Comparison of ENCODE assay signal across 18 mouse cellular contexts in the genomic region with DNA sequence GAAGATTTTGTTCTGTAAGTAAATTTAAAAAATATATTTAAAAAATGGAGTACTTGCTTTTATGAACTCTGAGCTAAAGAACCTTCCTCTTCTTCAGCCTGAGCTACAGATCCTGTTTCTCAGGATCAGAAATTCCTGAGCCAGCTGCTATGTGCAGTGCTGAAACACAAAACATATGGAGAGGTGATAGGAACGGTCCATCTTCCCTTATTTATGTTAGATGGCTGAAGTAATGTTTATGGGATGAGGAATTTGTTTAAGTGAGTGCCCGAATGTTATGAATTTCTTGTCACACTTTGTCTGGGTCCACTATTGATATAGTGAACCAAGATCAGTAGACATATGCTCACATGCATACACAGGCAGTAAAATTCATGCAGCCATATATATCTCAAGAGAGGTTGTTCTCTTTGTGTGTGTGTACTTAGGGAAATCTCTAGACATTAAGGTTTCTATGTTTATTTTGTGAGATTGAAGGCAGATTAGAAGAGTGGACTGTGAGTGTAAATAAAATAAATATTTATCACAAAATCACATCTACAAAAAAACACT.
DNase-seq lines count a peak whose midpoint lies in the region; ATAC-seq and TF ChIP-seq lines count a peak whose summit lies in the region.
"Had no signal": no experiment of that assay in that cellular context is flagged by ENCODE, and none has a peak within 500 bp of the region (broad histone marks: within the 10 kb centered on the region; RNA-seq: fewer than 3 reads in every experiment).

No protein-coding gene starts in this region.

- H3K4me2 ChIP-seq in lung, embryonic 14.5 days, result no peak overlapping the region
- H3K4me2 ChIP-seq in stomach, embryonic 15.5 days, result no peak overlapping the region
- H3K4me2 ChIP-seq: embryonic facial prominence, embryonic 13.5 days; forebrain, embryonic 13.5 days; heart, embryonic 12.5 days; hindbrain, embryonic 14.5 days had no signal

- H3K27ac ChIP-seq in lung, embryonic 14.5 days (ENCODE audit: low read depth), result no peak overlapping the region
- H3K27ac ChIP-seq in stomach, embryonic 15.5 days, result no peak overlapping the region
- H3K27ac ChIP-seq: embryonic facial prominence, embryonic 13.5 days; forebrain, embryonic 13.5 days; hindbrain, embryonic 10.5 days; hindbrain, embryonic 14.5 days had no signal

- 24% methylated on average over 2 of the region's 2 CpGs for WGBS in lung, embryonic 14.5 days
- 31% methylated on average over 2 of the region's 2 CpGs for WGBS in stomach, embryonic 15.5 days

- DNase-seq in lung, embryonic 14.5 days, result peak; percentile 89
- DNase-seq in lung, postnatal 10 days, result no peak
- peak; percentile 30 for DNase-seq in embryo, embryonic 10.5 days (ENCODE audit: low spot score)
- DNase-seq in embryo, embryonic 11 days, result peak; percentile 18
- DNase-seq in cerebellum, postnatal 14 days, result no peak
- DNase-seq: adrenal gland, adult 8-10 months; adrenal gland, postnatal 36 days; cerebellum, adult 2 months; cerebellum, postnatal 10 days; forebrain, postnatal 0 days; gastrocnemius, postnatal 25 days had no signal

- no peak overlapping the region for H3K4me3 ChIP-seq in lung, embryonic 14.5 days (ENCODE audit: low read depth, low read length)
- no peak overlapping the region for H3K4me3 ChIP-seq in stomach, embryonic 15.5 days (replicated peaks)
- H3K4me3 ChIP-seq: embryonic facial prominence, embryonic 13.5 days; forebrain, embryonic 13.5 days; heart, embryonic 12.5 days; hindbrain, embryonic 10.5 days had no signal

- no peak overlapping the region for H3K9ac ChIP-seq in lung, embryonic 14.5 days
- no peak overlapping the region for H3K9ac ChIP-seq in stomach, embryonic 15.5 days
- H3K9ac ChIP-seq: embryonic facial prominence, embryonic 13.5 days; forebrain, embryonic 13.5 days; forebrain, postnatal 0 days; heart, embryonic 12.5 days; hindbrain, embryonic 14.5 days had no signal

- no peaks in the 10 kb centered on the region for H3K27me3 ChIP-seq in lung, embryonic 14.5 days (ENCODE audit: insufficient read depth, low read length)
- H3K27me3 ChIP-seq in stomach, embryonic 15.5 days (replicated peaks), result no peaks in the 10 kb centered on the region
- H3K27me3 ChIP-seq: embryonic facial prominence, embryonic 13.5 days; forebrain, embryonic 13.5 days; heart, embryonic 12.5 days had no signal

- H3K9me3 ChIP-seq in lung, embryonic 14.5 days (ENCODE audit: low read depth, low read length), result no peaks in the 10 kb centered on the region
- no peaks in the 10 kb centered on the region for H3K9me3 ChIP-seq in stomach, embryonic 15.5 days
- H3K9me3 ChIP-seq: embryonic facial prominence, embryonic 13.5 days; forebrain, embryonic 13.5 days; heart, embryonic 12.5 days; hindbrain, embryonic 10.5 days had no signal

- H3K36me3 ChIP-seq in lung, embryonic 14.5 days (ENCODE audit: insufficient read depth), result no peaks in the 10 kb centered on the region
- no peaks in the 10 kb centered on the region for H3K36me3 ChIP-seq in stomach, embryonic 15.5 days
- H3K36me3 ChIP-seq: embryonic facial prominence, embryonic 13.5 days; heart, embryonic 12.5 days; hindbrain, embryonic 10.5 days had no signal

- TF ChIP-seq CTCF in lung, embryonic 14.5 days (IDR thresholded peaks at IDR 0.05; ENCODE audit: low read depth), result no peak

- ATAC-seq in lung, embryonic 14.5 days (ENCODE audit: insufficient read depth), result peak; percentile 98
- peak; percentile 77 for ATAC-seq in stomach, embryonic 15.5 days (ENCODE audit: insufficient read depth, low FRiP score, low read depth)
- ATAC-seq in erythroid progenitor cell, adult 5-6 weeks (replicated peaks; ENCODE audit: low FRiP score, poor library complexity, severe bottlenecking), result no peak
- ATAC-seq: forebrain, embryonic 13.5 days; forebrain, postnatal 0 days had no signal

- no peaks in the 10 kb centered on the region for H3K4me1 ChIP-seq in lung, embryonic 14.5 days (ENCODE audit: insufficient read depth)
- no peaks in the 10 kb centered on the region for H3K4me1 ChIP-seq in stomach, embryonic 15.5 days
- H3K4me1 ChIP-seq: embryonic facial prominence, embryonic 13.5 days; forebrain, embryonic 13.5 days; heart, embryonic 12.5 days; hindbrain, embryonic 10.5 days had no signal

Comparison
In these comparisons a context has a peak if more than half of its experiments do, and no peak if none do; other contexts are left out.
1. DNase-seq: peak in lung, embryonic 14.5 days (single experiment), embryo, embryonic 10.5 days (single experiment) and embryo, embryonic 11 days (single experiment); none in lung, postnatal 10 days (single experiment) and cerebellum, postnatal 14 days (0 of 2).